Mouse (Mus musculus) frontal cortex, postnatal 10 days (tissue): Measurements from ENCODE around the gene Gm48552.

ENCODE experiments used
- DNase-seq, 2 experiments: peaks; one replicate each; pipeline ENCODE4 v3.0.0; 2022; ENCODE audit warnings: low spot score in 2 of 2, mixed read lengths in 1 of 2

Gm48552 gene

GRCm38 (mm10) chr10:81405588-81406201 lies 16.9 kb downstream of the Gm48552 start:
- no peak for DNase-seq

- DNase-seq = no peak
These were observed 18.0 kb downstream of the Gm48552 start for GRCm38 (mm10) chr10:81406504-81407440.

- no peak for DNase-seq
These were observed 19.0 kb downstream of the Gm48552 start for GRCm38 (mm10) chr10:81407539-81408423.

GRCm38 (mm10) chr10:81408424-81408729 lies 19.6 kb downstream of the Gm48552 start:
- DNase-seq = no peak

- peak in 1 of 2 experiments; percentile 70 for DNase-seq
These were observed 20.1 kb downstream of the Gm48552 start for GRCm38 (mm10) chr10:81408871-81409291.

- no peak for DNase-seq
These were observed 20.5 kb downstream of the Gm48552 start for GRCm38 (mm10) chr10:81409330-81409729.

GRCm38 (mm10) chr10:81410350-81410749 lies 21.5 kb downstream of the Gm48552 start:
- no peak for DNase-seq

GRCm38 (mm10) chr10:81410981-81411380 lies 22.2 kb downstream of the Gm48552 start:
- DNase-seq = no peak

GRCm38 (mm10) chr10:81411471-81412400 lies 22.9 kb downstream of the Gm48552 start:
- DNase-seq = peak in 1 of 2 experiments; percentile 71

- no peak for DNase-seq
These were observed 23.9 kb downstream of the Gm48552 start for GRCm38 (mm10) chr10:81412586-81413309.

GRCm38 (mm10) chr10:81413310-81414261 lies 24.8 kb downstream of the Gm48552 start:
- peak; percentile 74 to 85 for DNase-seq

GRCm38 (mm10) chr10:81414682-81415081 lies 25.9 kb downstream of the Gm48552 start:
- no peak for DNase-seq

- DNase-seq = no peak
These were observed 26.3 kb downstream of the Gm48552 start for GRCm38 (mm10) chr10:81415146-81415545.

- DNase-seq = no peak
These were observed 26.9 kb downstream of the Gm48552 start for GRCm38 (mm10) chr10:81415549-81416310.

- DNase-seq = peak; percentile 86 to 89
These were observed 27.9 kb downstream of the Gm48552 start for GRCm38 (mm10) chr10:81416581-81417226.

- DNase-seq = no peak
These were observed 28.7 kb downstream of the Gm48552 start for GRCm38 (mm10) chr10:81417227-81418215.
